Mouse (Mus musculus) liver, adult (tissue): ENCODE data around the gene Adal.

ENCODE experiments used
- GATA4 ChIP-seq: IDR thresholded peaks from 2 replicates; pipeline ENCODE4 v1.6.1; 2014; ENCODE audit warnings: mild to moderate bottlenecking, low read length; ENCODE audit not compliant: insufficient replicate concordance

The Adal gene

DNA sequence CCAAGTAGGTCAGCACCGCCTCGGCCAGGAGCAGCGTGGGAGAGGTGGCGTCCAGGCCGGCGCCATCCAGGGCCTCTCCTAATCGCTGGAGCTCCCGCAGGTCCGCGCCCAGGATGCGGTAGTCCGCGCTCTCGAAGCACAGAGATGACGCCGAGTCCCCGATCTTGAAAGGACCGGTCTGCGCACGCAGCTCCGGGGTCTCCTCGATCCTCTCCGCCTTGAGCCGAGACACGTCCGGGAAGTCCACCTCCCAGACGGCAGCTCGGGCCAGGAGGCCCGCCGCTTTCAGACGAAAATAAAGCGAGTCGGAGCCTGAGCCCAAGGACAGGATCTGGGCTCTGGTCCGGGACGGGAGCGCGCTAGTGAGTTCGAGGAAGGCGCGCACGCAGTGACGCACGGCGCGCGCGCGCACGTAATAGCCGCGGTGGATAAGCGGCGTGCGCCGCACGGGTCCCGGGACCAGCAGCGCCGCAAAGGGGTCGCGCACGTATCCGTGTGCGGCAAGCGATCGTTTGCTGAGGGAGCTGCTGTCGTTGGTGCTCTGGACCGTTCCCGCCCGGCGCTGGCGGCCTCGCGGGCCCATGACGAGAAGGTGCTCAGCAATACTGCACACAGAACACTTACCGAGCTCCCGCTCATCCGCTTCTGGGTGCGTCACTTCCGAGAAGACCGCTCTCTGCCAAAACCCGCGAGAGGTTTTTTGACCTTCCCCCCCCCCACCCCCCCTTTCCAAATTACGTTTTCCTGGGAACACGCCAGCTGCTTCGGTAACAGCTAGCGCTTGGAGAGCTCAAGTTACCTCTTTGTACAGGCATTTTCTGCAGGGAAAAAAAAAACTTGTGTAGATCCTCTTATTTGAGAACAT, at the start of gene Adal, which contains the start of gene Lcmt2:
TSS of gene Adal (plus strand) at position 411 of the 865 bp plus-strand sequence.
TSS of gene Lcmt2 (minus strand) at position 636 of the 865 bp plus-strand sequence.
- TF ChIP-seq GATA4 = peak; percentile 74; the same call in 1 of the 2 replicates

GRCm38 (mm10) chr2:121102051-121102450, 38.2 kb upstream of the Adal start:
- TF ChIP-seq GATA4 = no peak

- TF ChIP-seq GATA4 = no peak
Observed at GRCm38 (mm10) chr2:121105940-121106339, 34.3 kb upstream of the Adal start.

- TF ChIP-seq GATA4 = no peak
Observed at GRCm38 (mm10) chr2:121109695-121110094, 30.5 kb upstream of the Adal start, which contains the start of gene Tgm7. TSS of gene Tgm7 (minus strand) at chr2:121109795.

GRCm38 (mm10) chr2:121115418-121115817, 24.8 kb upstream of the Adal start:
- TF ChIP-seq GATA4 = no peak

DNA sequence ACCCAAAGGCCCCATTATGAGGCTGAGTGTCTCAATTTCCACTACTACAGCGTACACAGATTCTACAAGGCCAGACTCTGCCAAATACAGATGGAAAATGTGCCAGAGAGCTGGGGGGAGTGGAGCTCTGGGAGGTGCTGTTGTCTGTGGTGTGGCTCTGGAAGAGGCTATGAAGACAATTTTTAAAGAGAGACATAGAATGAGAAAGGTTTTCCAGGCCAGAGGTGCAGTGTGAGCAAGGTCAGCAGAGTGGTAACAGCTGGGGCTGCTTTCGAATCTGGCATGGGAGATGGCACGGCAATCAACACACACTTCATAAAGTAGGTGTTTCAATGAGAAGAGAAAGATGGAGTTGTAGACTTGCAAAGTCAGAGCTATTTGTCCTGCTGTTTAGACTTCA, 21.0 kb upstream of the Adal start:
- TF ChIP-seq GATA4 = no peak

DNA sequence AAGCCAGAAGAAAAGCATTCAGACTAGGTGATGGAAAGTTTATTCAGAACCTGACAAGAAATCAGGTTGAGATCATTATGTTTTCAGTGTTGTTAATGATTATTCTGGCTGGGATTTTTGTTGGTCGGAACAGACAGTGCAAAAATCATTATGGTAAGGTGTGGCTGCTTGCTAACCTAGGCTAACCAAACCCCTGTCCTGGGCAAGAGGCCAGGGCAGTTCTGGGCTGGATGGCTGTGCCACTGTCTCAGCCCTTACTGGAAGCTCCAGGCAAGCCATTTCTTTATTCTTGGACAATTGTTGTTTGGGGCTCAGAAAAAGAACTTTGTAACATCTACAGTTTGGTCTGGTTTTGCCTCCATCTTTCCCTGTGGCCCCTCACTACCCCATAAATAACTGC, 12.7 kb upstream of the Adal start:
- TF ChIP-seq GATA4 = no peak

- no peak for TF ChIP-seq GATA4
Observed at GRCm38 (mm10) chr2:121128865-121129620, 11.2 kb upstream of the Adal start.

DNA sequence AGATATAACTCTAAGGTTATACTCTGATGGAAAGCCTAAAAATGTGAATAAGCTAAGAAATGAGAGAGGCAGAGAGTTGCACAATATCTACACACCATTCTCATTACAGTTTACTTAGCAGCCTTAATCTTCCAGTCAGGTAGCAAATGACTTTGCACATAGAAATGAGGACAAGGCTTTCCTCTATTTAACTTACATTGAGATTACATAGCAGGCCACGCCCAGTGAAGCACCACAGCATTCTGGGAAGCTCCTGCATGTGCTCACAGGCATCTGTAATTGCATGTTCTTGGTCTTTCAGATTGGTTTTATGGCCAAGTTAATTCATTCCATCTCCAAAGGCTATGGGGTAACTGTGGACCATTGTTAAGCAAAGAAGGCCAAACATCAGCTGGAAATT, 7.4 kb upstream of the Adal start:
- TF ChIP-seq GATA4 = no peak

- no peak for TF ChIP-seq GATA4
Observed at GRCm38 (mm10) chr2:121137371-121137770, 2.9 kb upstream of the Adal start.

DNA sequence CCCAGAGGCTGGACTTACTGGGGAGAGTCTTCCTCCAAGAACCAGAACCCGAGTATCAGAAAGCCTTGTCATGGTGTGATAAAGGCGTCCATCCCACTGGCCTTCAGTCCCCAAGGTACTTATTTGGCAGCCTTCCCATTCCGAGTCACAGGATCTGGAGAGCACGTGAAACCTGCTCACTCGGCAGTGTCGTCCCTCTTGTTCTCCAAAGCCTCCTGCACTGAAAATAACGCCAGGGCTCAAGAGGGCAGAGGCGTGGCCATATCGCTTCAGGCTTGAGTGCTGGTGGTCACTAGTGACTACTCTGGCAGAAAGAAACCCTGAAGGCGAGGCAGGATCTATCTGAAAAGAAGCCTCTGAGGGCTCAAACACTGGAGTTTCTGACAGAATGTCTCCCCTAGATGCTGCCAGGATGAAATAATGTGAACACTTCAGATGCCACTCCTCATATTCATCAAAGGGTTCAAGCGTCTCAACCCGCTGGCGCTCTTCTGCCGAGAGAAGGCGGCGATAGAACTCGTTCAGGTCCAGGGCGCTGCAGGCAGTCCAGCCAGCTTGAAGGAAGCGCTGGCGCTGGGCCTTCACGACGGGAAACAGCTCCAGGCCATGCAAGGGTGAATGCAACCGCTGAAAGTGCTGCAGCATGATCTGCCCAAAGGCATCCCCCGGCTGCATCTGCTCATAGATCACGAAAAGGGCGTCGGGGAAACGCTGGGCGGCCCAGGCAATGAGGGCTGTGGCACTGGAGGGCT, 786 bp upstream of the Adal start:
- TF ChIP-seq GATA4 = no peak

GRCm38 (mm10) chr2:121141216-121142035, 1.2 kb downstream of the Adal start:
- TF ChIP-seq GATA4 = no peak

DNA sequence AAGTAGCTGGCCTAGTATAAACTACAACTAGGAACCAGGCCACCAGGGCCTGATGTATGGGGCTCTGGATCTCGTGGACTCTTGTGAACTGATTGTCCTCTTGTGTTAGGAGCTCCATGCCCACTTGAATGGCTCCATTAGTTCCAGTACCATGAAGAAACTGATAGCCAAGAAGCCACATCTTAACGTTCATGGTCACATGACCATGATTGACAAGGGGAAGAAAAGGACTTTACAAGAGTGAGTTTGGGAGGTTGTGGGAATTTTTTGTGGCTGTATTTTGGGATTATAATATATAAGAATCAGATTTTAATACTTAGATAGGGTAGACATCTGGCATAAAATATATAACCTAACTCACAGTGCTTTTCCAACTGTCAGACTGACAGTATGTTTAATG, 2.2 kb downstream of the Adal start:
- TF ChIP-seq GATA4 = no peak

GRCm38 (mm10) chr2:121149679-121150078, 9.5 kb downstream of the Adal start:
- no peak for TF ChIP-seq GATA4
